Mouse (Mus musculus): Measurements from ENCODE around the gene Fahd2a. TPM values are rescaled to one million over a fixed set of nuclear protein-coding genes. Genes with fewer than 3 reads are reported as not detected.

Gene Fahd2a
- polyA plus RNA-seq, 1 experiment, result 7.8 TPM

DNA sequence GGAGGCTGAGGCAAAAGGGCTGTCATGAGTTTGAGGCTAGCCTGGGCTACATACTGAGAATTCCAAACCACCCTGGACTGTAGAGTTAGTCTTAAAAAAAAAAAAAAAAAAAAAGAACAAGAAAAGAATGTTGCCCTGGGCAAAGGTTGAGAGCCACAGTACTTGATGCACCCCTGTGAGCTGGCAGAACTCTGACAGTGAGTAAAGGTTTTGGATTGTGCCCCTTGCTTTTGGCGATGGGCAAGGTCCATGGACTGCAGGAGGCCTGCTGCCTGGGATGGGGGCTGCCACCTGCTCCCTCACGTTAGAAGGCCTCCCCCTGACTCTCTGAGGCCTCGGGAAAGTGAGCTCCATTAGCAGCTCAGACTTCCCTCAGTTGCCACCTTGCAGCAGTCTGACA is 27.7 kb downstream of the Fahd2a start:
- 59% methylated on average over 3 of the region's 3 CpGs for WGBS
- Histone ChIP-seq H3K4me3 (ENCODE audit: extremely low read depth, insufficient read depth, insufficient read length) (no peak overlapping the region), H3K4me1 (ENCODE audit: control insufficient read depth, insufficient read depth, insufficient read length) (no peaks in the 10 kb centered on the region), H3K27ac (ENCODE audit: insufficient read depth, low read length) (no peak overlapping the region), H3K27me3 (ENCODE audit: control insufficient read depth, insufficient read depth, low read length) (no peaks in the 10 kb centered on the region), H3K36me3 (ENCODE audit: control insufficient read depth, insufficient read depth, low read length) (no peaks in the 10 kb centered on the region)
- no peak for DNase-seq (ENCODE audit: low read depth in 1 of 2, low spot score in 2 of 2)
- no peak for TF ChIP-seq CTCF (IDR thresholded peaks at IDR 0.05; ENCODE audit: extremely low read depth, insufficient read depth, insufficient read length, insufficient replicate concordance)
- TF ChIP-seq POLR2A (IDR thresholded peaks at IDR 0.05; ENCODE audit: low read depth, low read length), result no peak

DNA sequence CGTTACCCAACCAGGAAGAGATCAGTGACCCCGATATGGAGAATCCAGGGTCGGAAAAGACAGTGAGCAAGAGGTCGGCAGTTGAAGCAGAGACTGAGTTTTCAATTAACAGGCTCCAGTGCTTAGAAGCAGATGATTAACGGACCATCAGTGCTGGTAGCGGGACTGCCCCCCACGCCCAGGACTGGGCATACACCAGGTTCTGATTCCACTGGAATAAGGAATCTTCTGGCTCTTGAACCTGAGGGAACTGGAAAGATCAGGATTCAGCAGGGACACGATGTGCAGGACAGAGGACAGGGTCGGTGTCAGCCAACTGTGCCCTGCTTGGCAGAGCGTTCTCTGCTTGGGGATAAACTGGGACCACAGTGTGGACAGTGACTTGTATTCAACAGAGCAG is 28.6 kb downstream of the Fahd2a start:
- Histone ChIP-seq H3K27ac (ENCODE audit: insufficient read depth, low read length) (no peak overlapping the region), H3K36me3 (ENCODE audit: control insufficient read depth, insufficient read depth, low read length) (no peaks in the 10 kb centered on the region), H3K4me1 (ENCODE audit: control insufficient read depth, insufficient read depth, insufficient read length) (no peaks in the 10 kb centered on the region), H3K27me3 (ENCODE audit: control insufficient read depth, insufficient read depth, low read length) (no peaks in the 10 kb centered on the region), H3K4me3 (ENCODE audit: extremely low read depth, insufficient read depth, insufficient read length) (no peak overlapping the region)
- DNase-seq (ENCODE audit: low read depth in 1 of 2, low spot score in 2 of 2), result no peak
- WGBS, result 83% methylated on average over 10 of the region's 10 CpGs
- no peak for TF ChIP-seq POLR2A (IDR thresholded peaks at IDR 0.05; ENCODE audit: low read depth, low read length)
- no peak for TF ChIP-seq CTCF (IDR thresholded peaks at IDR 0.05; ENCODE audit: extremely low read depth, insufficient read depth, insufficient read length, insufficient replicate concordance)

DNA sequence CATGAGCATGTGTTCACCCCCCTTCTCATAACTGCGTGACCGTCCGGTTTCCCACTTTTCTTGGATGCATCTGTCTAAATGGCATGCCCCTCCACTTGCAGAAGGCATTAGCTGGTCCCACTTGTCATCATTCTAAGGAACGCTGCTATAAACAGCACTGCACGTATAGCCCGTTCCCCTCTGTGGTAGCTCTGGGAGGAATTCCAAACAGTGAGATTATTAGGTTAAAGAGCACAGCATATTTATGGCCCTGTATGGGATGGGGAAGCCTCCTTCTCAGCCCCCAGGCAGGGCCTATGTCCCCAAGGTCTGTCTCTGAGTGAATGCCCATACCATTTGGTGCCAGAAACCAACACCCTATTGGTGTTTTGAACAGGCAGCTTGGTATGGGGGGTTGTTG is 33.2 kb downstream of the Fahd2a start:
- 90% methylated on average over 6 of the region's 6 CpGs for WGBS
- H3K27ac ChIP-seq (ENCODE audit: insufficient read depth, low read length), result no peak overlapping the region
- H3K4me3 ChIP-seq (ENCODE audit: extremely low read depth, insufficient read depth, insufficient read length), result no peak overlapping the region
- TF ChIP-seq CTCF (IDR thresholded peaks at IDR 0.05; ENCODE audit: extremely low read depth, insufficient read depth, insufficient read length, insufficient replicate concordance), result no peak
- TF ChIP-seq POLR2A (IDR thresholded peaks at IDR 0.05; ENCODE audit: low read depth, low read length), result no peak
- H3K4me1 ChIP-seq (ENCODE audit: control insufficient read depth, insufficient read depth, insufficient read length), result no peaks in the 10 kb centered on the region
- H3K36me3 ChIP-seq (ENCODE audit: control insufficient read depth, insufficient read depth, low read length), result no peaks in the 10 kb centered on the region
- DNase-seq (ENCODE audit: low read depth in 1 of 2, low spot score in 2 of 2), result no peak
- H3K27me3 ChIP-seq (ENCODE audit: control insufficient read depth, insufficient read depth, low read length), result no peaks in the 10 kb centered on the region

DNA sequence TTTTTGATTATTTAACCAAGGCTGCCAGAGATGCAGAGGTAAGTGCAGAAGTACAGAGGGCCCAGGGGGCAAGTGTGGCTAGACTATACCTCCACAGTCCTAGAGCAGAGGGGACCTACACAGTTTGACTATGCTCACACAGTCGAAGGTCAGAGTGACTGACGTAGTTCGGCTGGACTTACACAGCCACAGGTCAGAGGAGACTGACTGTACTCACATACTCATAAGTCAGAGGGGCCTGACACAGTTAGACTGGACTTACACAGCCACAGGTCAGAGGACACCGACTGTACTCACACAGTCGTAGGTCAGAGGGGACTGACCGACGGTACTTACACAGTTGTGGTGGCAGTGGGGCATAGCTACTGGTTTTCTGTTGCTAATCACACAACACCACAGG is 45.6 kb downstream of the Fahd2a start:
- Histone ChIP-seq H3K4me3 (ENCODE audit: extremely low read depth, insufficient read depth, insufficient read length) (no peak overlapping the region), H3K27ac (ENCODE audit: insufficient read depth, low read length) (no peak overlapping the region), H3K27me3 (ENCODE audit: control insufficient read depth, insufficient read depth, low read length) (no peaks in the 10 kb centered on the region), H3K4me1 (ENCODE audit: control insufficient read depth, insufficient read depth, insufficient read length) (no peaks in the 10 kb centered on the region), H3K36me3 (ENCODE audit: control insufficient read depth, insufficient read depth, low read length) (no peaks in the 10 kb centered on the region)
- no peak for DNase-seq (ENCODE audit: low read depth in 1 of 2, low spot score in 2 of 2)
- TF ChIP-seq POLR2A (IDR thresholded peaks at IDR 0.05; ENCODE audit: low read depth, low read length), result no peak
- no peak for TF ChIP-seq CTCF (IDR thresholded peaks at IDR 0.05; ENCODE audit: extremely low read depth, insufficient read depth, insufficient read length, insufficient replicate concordance)
- WGBS, result 94% methylated on average over 7 of the region's 7 CpGs

DNA sequence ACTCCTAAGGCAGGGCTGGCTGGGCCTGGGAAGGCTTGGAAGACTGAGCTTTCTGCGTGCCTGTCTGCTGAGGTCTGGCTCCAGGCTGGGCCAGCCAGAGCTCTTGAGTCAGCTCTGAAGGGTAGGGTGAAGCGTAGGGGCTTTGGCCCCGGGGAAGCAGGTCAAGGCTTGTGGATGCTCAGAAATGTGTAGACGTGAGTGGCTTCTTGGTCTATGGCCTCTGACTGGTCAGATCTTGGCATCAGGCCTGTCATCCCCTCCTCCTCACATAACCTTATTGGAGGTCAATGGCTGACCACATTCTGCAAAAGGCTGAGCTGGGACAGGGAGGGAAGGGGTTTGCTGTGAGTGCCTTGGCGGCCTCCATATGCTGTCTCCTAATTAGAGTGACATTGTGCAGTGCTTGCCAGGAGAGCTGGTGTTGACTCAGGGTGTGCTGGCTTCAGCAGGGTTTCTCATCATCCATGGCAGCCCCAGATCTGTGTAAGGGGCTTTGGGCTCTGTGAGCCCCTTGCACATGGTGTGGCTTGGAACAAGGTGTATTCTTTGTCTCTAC is 49.7 kb downstream of the Fahd2a start:
- no peak for DNase-seq (ENCODE audit: low read depth in 1 of 2, low spot score in 2 of 2)
- TF ChIP-seq POLR2A (IDR thresholded peaks at IDR 0.05; ENCODE audit: low read depth, low read length) (no peak), CTCF (IDR thresholded peaks at IDR 0.05; ENCODE audit: extremely low read depth, insufficient read depth, insufficient read length, insufficient replicate concordance) (no peak)
- H3K36me3 ChIP-seq (ENCODE audit: control insufficient read depth, insufficient read depth, low read length), result no peaks in the 10 kb centered on the region
- no peak overlapping the region for H3K4me3 ChIP-seq (ENCODE audit: extremely low read depth, insufficient read depth, insufficient read length)
- 89% methylated on average over 5 of the region's 5 CpGs for WGBS
- H3K27ac ChIP-seq (ENCODE audit: insufficient read depth, low read length), result no peak overlapping the region
- H3K27me3 ChIP-seq (ENCODE audit: control insufficient read depth, insufficient read depth, low read length), result no peaks in the 10 kb centered on the region
- no peaks in the 10 kb centered on the region for H3K4me1 ChIP-seq (ENCODE audit: control insufficient read depth, insufficient read depth, insufficient read length)

DNA sequence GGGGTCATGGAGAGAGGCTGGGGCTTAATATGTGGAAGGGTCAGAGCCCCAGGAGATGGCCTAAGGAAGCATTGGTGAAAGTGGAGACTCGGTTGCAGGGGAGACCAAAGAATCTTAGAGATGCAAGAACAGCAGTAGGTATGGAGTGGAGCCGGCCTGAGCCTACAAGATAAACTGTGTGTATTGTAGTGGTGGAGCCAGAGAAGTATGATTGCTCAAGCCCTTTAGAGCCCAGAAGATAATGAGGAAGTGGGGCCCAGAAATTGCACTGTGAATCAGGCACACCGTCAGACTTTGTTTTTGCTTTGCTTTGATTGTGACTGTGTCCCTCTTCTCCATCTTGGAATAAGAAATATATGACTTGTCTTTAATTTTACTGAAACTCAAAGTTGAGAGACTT is 53.0 kb downstream of the Fahd2a start:
- WGBS, result 48% methylated on average over 3 of the region's 3 CpGs
- Histone ChIP-seq H3K4me3 (ENCODE audit: extremely low read depth, insufficient read depth, insufficient read length) (no peak overlapping the region), H3K27ac (ENCODE audit: insufficient read depth, low read length) (no peak overlapping the region), H3K36me3 (ENCODE audit: control insufficient read depth, insufficient read depth, low read length) (no peaks in the 10 kb centered on the region), H3K4me1 (ENCODE audit: control insufficient read depth, insufficient read depth, insufficient read length) (no peaks in the 10 kb centered on the region), H3K27me3 (ENCODE audit: control insufficient read depth, insufficient read depth, low read length) (no peaks in the 10 kb centered on the region)
- no peak for DNase-seq (ENCODE audit: low read depth in 1 of 2, low spot score in 2 of 2)
- TF ChIP-seq CTCF (IDR thresholded peaks at IDR 0.05; ENCODE audit: extremely low read depth, insufficient read depth, insufficient read length, insufficient replicate concordance) (no peak), POLR2A (IDR thresholded peaks at IDR 0.05; ENCODE audit: low read depth, low read length) (no peak)

DNA sequence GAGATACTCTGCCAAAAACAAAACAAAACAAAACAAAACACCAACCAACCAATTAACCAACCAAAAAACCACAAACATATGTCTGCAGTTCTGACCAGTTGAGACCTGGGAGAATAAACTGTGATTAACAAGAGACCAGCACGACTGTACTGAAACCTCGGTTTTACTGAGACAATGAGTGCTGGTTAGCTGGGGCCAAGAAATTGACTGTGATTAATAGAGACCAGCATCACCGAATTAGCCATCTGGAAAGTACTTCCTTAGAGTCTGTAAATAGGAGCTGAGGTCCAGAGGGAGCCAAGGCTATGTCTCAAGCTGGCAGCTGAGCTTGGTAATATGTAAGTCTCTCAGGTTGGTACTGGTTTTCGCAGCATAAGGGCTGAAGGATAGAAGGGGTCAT is 53.5 kb downstream of the Fahd2a start:
- whole genome bisulfite sequencing, result 67% methylated on average over 4 of the region's 4 CpGs
- H3K27me3 ChIP-seq (ENCODE audit: control insufficient read depth, insufficient read depth, low read length), result no peaks in the 10 kb centered on the region
- H3K27ac ChIP-seq (ENCODE audit: insufficient read depth, low read length), result no peak overlapping the region
- no peak for TF ChIP-seq CTCF (IDR thresholded peaks at IDR 0.05; ENCODE audit: extremely low read depth, insufficient read depth, insufficient read length, insufficient replicate concordance)
- no peak for TF ChIP-seq POLR2A (IDR thresholded peaks at IDR 0.05; ENCODE audit: low read depth, low read length)
- H3K4me1 ChIP-seq (ENCODE audit: control insufficient read depth, insufficient read depth, insufficient read length), result no peaks in the 10 kb centered on the region
- DNase-seq (ENCODE audit: low read depth in 1 of 2, low spot score in 2 of 2), result no peak
- H3K4me3 ChIP-seq (ENCODE audit: extremely low read depth, insufficient read depth, insufficient read length), result no peak overlapping the region
- no peaks in the 10 kb centered on the region for H3K36me3 ChIP-seq (ENCODE audit: control insufficient read depth, insufficient read depth, low read length)
